Comparison of ENCODE assay signal across 8 mouse cellular contexts in the genomic region with DNA sequence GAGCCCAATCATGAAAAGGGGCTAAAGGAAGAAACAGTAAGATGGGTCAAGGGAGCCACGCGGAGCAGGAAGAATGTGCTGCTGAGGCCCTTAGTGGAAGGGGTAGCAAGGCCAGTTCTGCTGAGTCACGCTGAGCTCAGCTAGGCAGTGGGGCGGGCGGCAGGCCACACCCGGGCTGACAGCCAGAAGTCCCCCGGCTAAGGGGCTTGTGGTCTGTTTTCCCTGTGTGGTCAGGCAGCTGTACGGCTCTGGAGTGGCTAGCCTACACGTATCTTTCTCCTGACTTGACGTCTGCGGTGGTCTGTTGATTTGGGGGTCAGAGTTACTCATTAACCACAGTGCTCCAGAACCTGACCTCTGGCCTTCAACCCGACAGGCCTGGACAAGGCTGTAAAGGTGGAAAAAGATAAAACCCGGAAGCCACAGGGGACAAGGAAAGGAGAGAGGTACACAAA. TPM values are rescaled to one million over a fixed set of nuclear protein-coding genes. Genes with fewer than 3 reads are reported as not detected.
A peak's percentile ranks its signal among the peaks of the same experiment; 100 is the strongest.
DNase-seq lines count a peak whose midpoint lies in the region; ATAC-seq and TF ChIP-seq lines count a peak whose summit lies in the region.

No protein-coding gene starts in this region.

- H3K4me2 ChIP-seq in lung, embryonic 14.5 days, result peak overlapping the region; percentile 66

- peak; percentile 5 to 65; a peak in 2 of 4 replicates for TF ChIP-seq POLR2A in MEL (IDR thresholded peaks at IDR 0.05; ENCODE audit: control insufficient read depth in 1 of 2, insufficient read depth in 1 of 2, low read depth in 1 of 2, low read length in 2 of 2, poor library complexity in 1 of 2)

- WGBS in lung, embryonic 14.5 days, result 10% methylated on average over 13 of the region's 13 CpGs

- H3K27me3 ChIP-seq in MEL (ENCODE audit: control insufficient read depth in 1 of 2, insufficient read depth in 2 of 2, low read length in 2 of 2), result no peaks in the 10 kb centered on the region
- no peaks in the 10 kb centered on the region for H3K27me3 ChIP-seq in lung, embryonic 14.5 days (ENCODE audit: insufficient read depth, low read length)

- H3K9ac ChIP-seq in MEL (ENCODE audit: control insufficient read depth, low read depth, low read length, poor library complexity, severe bottlenecking), result peak overlapping the region; percentile 76
- H3K9ac ChIP-seq in lung, embryonic 14.5 days, result peak overlapping the region; percentile 90

- peaks cover 7 to 30% of the 10 kb centered on the region in 2 experiments; a peak in 3 of 4 replicates for H3K4me1 ChIP-seq in MEL (ENCODE audit: control insufficient read depth in 1 of 2, insufficient read depth in 2 of 2, low read length in 2 of 2)
- H3K4me1 ChIP-seq in lung, embryonic 14.5 days (ENCODE audit: insufficient read depth), result peaks cover 23% of the 10 kb centered on the region

- peaks cover 7 to 25% of the 10 kb centered on the region in 2 experiments for H3K36me3 ChIP-seq in MEL (ENCODE audit: control insufficient read depth in 1 of 2, insufficient read depth in 2 of 2, low read length in 2 of 2)
- peaks cover 69% of the 10 kb centered on the region for H3K36me3 ChIP-seq in lung, embryonic 14.5 days (ENCODE audit: insufficient read depth)

- peak; percentile 92 for DNase-seq in 3T3-L1 (ENCODE audit: low read depth, low spot score)
- DNase-seq in MEL (ENCODE audit: low read depth, low spot score), result peak; percentile 89
- DNase-seq in embryo, embryonic 10 days (ENCODE audit: low spot score), result peak; percentile 76
- DNase-seq in heart, adult 18-20 months, result peak; percentile 79 to 84
- peak; percentile 81 for DNase-seq in kidney, adult 18-20 months
- DNase-seq in lung, embryonic 14.5 days, result peak; percentile 87
- DNase-seq in retina, embryonic 14.5 days (ENCODE audit: low spot score), result peak; percentile 47
- no peak for DNase-seq in layer of hippocampus, adult 9-10 months (ENCODE audit: low spot score)

- H3K27ac ChIP-seq in MEL (ENCODE audit: control insufficient read depth, low read depth, low read length), result peak overlapping the region; percentile 96
- peak overlapping the region; percentile 93 for H3K27ac ChIP-seq in lung, embryonic 14.5 days (ENCODE audit: low read depth)

- no peak for TF ChIP-seq CTCF in MEL (IDR thresholded peaks at IDR 0.05 in 2 of 3, conservative IDR thresholded peaks at IDR 0.05 in 1 of 3; ENCODE audit: control insufficient read depth in 1 of 3, insufficient read depth in 1 of 3, low read depth in 2 of 3, low read length in 3 of 3, poor library complexity in 1 of 3, severe bottlenecking in 1 of 3)
- TF ChIP-seq CTCF in lung, embryonic 14.5 days (IDR thresholded peaks at IDR 0.05; ENCODE audit: low read depth), result no peak

- TF ChIP-seq EP300 in MEL (IDR thresholded peaks at IDR 0.05; ENCODE audit: low read depth in 1 of 2, low read length in 2 of 2), result peak; percentile 28 to 73; a peak in 3 of 4 replicates

- TF ChIP-seq RAD21 in MEL (IDR thresholded peaks at IDR 0.05; ENCODE audit: low read depth, low read length), result no peak

- peak overlapping the region in 1 of 2 experiments; percentile 5; a peak in 1 of 4 replicates for H3K4me3 ChIP-seq in MEL (ENCODE audit: control insufficient read depth in 1 of 2, insufficient read depth in 1 of 2, low read depth in 2 of 2, low read length in 2 of 2)
- peak overlapping the region; percentile 51 for H3K4me3 ChIP-seq in lung, embryonic 14.5 days (ENCODE audit: low read depth, low read length)

- H3K79me2 ChIP-seq in MEL (ENCODE audit: control insufficient read depth, insufficient read depth, low read length, poor library complexity), result peaks cover 34% of the 10 kb centered on the region

- no peaks in the 10 kb centered on the region for H3K9me3 ChIP-seq in MEL (replicated peaks; ENCODE audit: insufficient read depth, low read length)
- no peaks in the 10 kb centered on the region for H3K9me3 ChIP-seq in lung, embryonic 14.5 days (ENCODE audit: low read depth, low read length)

- ATAC-seq in lung, embryonic 14.5 days (ENCODE audit: insufficient read depth), result peak; percentile 30; the same call in 1 of the 2 replicates

TF ChIP-seq in MEL, 35 proteins besides CTCF, POLR2A, EP300 and RAD21:
- TF ChIP-seq MAFK (IDR thresholded peaks at IDR 0.05; ENCODE audit: borderline replicate concordance, low read depth, low read length), result peak; percentile 97
- TF ChIP-seq ZMIZ1 (IDR thresholded peaks at IDR 0.05; ENCODE audit: low read depth, low read length), result 0 out of 2 replicates have a peak, but pooled peaks have one; percentile 26
- no peak for TF ChIP-seq POLR2AphosphoS2 (IDR thresholded peaks at IDR 0.05; ENCODE audit: low read length)
- no peak for TF ChIP-seq USF2 (IDR thresholded peaks at IDR 0.05; ENCODE audit: borderline replicate concordance in 1 of 2, insufficient read depth in 1 of 2, low read depth in 1 of 2, low read length in 2 of 2)
- TF ChIP-seq HCFC1 (IDR thresholded peaks at IDR 0.05; ENCODE audit: low read depth, low read length), result peak; percentile 37; the same call in 1 of the 2 replicates
- TF ChIP-seq MAZ (IDR thresholded peaks at IDR 0.05; ENCODE audit: low read depth, low read length), result peak; percentile 3; the same call in 1 of the 2 replicates
- TF ChIP-seq MYC (IDR thresholded peaks at IDR 0.05; ENCODE audit: low read depth, low read length), result 0 out of 2 replicates have a peak, but pooled peaks have one; percentile 55
- TF ChIP-seq MEF2A (IDR thresholded peaks at IDR 0.05; ENCODE audit: extremely low read depth, insufficient replicate concordance, low read depth, low read length, poor library complexity, severe bottlenecking), result no peak
- no peak for TF ChIP-seq GATA1 (IDR thresholded peaks at IDR 0.05; ENCODE audit: low read depth, low read length)
- TF ChIP-seq USF1 (IDR thresholded peaks at IDR 0.05; ENCODE audit: low read depth, low read length), result no peak
- peak; percentile 44; the same call in 1 of the 2 replicates for TF ChIP-seq NELFE (IDR thresholded peaks at IDR 0.05; ENCODE audit: low read depth, low read length)
- TF ChIP-seq ZKSCAN1 (IDR thresholded peaks at IDR 0.05; ENCODE audit: low read depth, low read length), result no peak
- TF ChIP-seq TBP (IDR thresholded peaks at IDR 0.05; ENCODE audit: low read depth, low read length), result peak; percentile 90
- TF ChIP-seq GABPA (IDR thresholded peaks at IDR 0.05; ENCODE audit: low read depth, low read length), result peak; percentile 100
- TF ChIP-seq MAX (IDR thresholded peaks at IDR 0.05; ENCODE audit: low read length), result peak; percentile 61; the same call in 1 of the 2 replicates
- peak; percentile 34; the same call in 1 of the 2 replicates for TF ChIP-seq BHLHE40 (IDR thresholded peaks at IDR 0.05; ENCODE audit: borderline replicate concordance, low read depth, low read length)
- peak; percentile 28; the same call in 1 of the 2 replicates for TF ChIP-seq ELF1 (IDR thresholded peaks at IDR 0.05; ENCODE audit: low read depth, low read length)
- TF ChIP-seq KAT2A (conservative IDR thresholded peaks at IDR 0.05; ENCODE audit: low read depth, low read length), result no peak
- peak; percentile 65 for TF ChIP-seq MXI1 (IDR thresholded peaks at IDR 0.05; ENCODE audit: low read depth, low read length)
- TF ChIP-seq ETS1 (IDR thresholded peaks at IDR 0.05; ENCODE audit: low read depth, low read length), result peak; percentile 88
- peak; percentile 53 for TF ChIP-seq TCF12 (IDR thresholded peaks at IDR 0.05; ENCODE audit: low read depth, low read length)
- TF ChIP-seq CHD1 (IDR thresholded peaks at IDR 0.05; ENCODE audit: low read depth, low read length), result peak; percentile 36
- peak; percentile 80 for TF ChIP-seq SIN3A (IDR thresholded peaks at IDR 0.05; ENCODE audit: low read length)

RNA-seq across cellular contexts. Expression of gene Ftl1, which starts 1.2 kb away (rescaled TPM):
- total RNA-seq in MEL (2012; rRNA removed), result 1,416 and 1,470 TPM in 2 replicates
- 1,000 to 10,000 TPM in 1 of 2 experiments, not detected in 1; 2,290 TPM for polyA plus RNA-seq in MEL (2012; ENCODE audit: insufficient read depth in 1 of 2, insufficient read length in 2 of 2, low read depth in 1 of 2, low replicate concordance in 2 of 2, missing spikeins in 1 of 2)
- 100 to 1,000 TPM; 287 to 382 TPM for total RNA-seq in heart, adult 18-20 months (2021)
- polyA plus RNA-seq in lung, embryonic 14.5 days (2014; fragmentation: Nextera tagmentation; extraction: Ambion mirVana), result 4,463 and 4,749 TPM in 2 replicates

RNA-seq across cellular contexts. Expression of gene Bax, which starts 5.8 kb away (rescaled TPM):
- 105 and 130 TPM in 2 replicates for total RNA-seq in MEL (2012; rRNA removed)
- polyA plus RNA-seq in MEL (2012; ENCODE audit: insufficient read depth in 1 of 2, insufficient read length in 2 of 2, low read depth in 1 of 2, low replicate concordance in 2 of 2, missing spikeins in 1 of 2), result 100 to 1,000 TPM; 205 to 778 TPM
- total RNA-seq in heart, adult 18-20 months (2021), result 10 to 100 TPM; 23.4 to 24.1 TPM
- polyA plus RNA-seq in lung, embryonic 14.5 days (2014; fragmentation: Nextera tagmentation; extraction: Ambion mirVana), result 135 and 139 TPM in 2 replicates

RNA-seq across cellular contexts. Expression of gene Tulp2, which starts 20.8 kb away (rescaled TPM):
- 0.56 and 1.1 TPM in 2 replicates for total RNA-seq in MEL (2012; rRNA removed)
- polyA plus RNA-seq in MEL (2012; ENCODE audit: insufficient read depth in 1 of 2, insufficient read length in 2 of 2, low read depth in 1 of 2, low replicate concordance in 2 of 2, missing spikeins in 1 of 2), result 1 to 10 TPM in 1 of 2 experiments, not detected in 1; 1.2 TPM
- total RNA-seq in heart, adult 18-20 months (2021), result not detected
- 0.47 and 0.86 TPM in 2 replicates for polyA plus RNA-seq in lung, embryonic 14.5 days (2014; fragmentation: Nextera tagmentation; extraction: Ambion mirVana)

RNA-seq across cellular contexts. Expression of gene Ruvbl2, which starts 23.0 kb away (rescaled TPM):
- total RNA-seq in MEL (2012; rRNA removed), result 434 and 469 TPM in 2 replicates
- polyA plus RNA-seq in MEL (2012; ENCODE audit: insufficient read depth in 1 of 2, insufficient read length in 2 of 2, low read depth in 1 of 2, low replicate concordance in 2 of 2, missing spikeins in 1 of 2), result 100 to 1,000 TPM in 1 of 2 experiments, not detected in 1; 758 TPM
- 10 to 100 TPM; 25.2 to 26.5 TPM for total RNA-seq in heart, adult 18-20 months (2021)
- polyA plus RNA-seq in lung, embryonic 14.5 days (2014; fragmentation: Nextera tagmentation; extraction: Ambion mirVana), result 163 and 173 TPM in 2 replicates

RNA-seq across cellular contexts. Expression of gene Gm45808, which starts 25.7 kb away (rescaled TPM):
- not detected in 2 replicates for total RNA-seq in MEL (2012; rRNA removed)
- polyA plus RNA-seq in MEL (2012; ENCODE audit: insufficient read depth in 1 of 2, insufficient read length in 2 of 2, low read depth in 1 of 2, low replicate concordance in 2 of 2, missing spikeins in 1 of 2), result not detected
- 10 to 100 TPM in 1 of 2 experiments, 1 to 10 TPM in 1; 8.7 to 12.3 TPM for total RNA-seq in heart, adult 18-20 months (2021)
- not detected in 2 replicates for polyA plus RNA-seq in lung, embryonic 14.5 days (2014; fragmentation: Nextera tagmentation; extraction: Ambion mirVana)
